Mouse (Mus musculus): ENCODE results near the gene Gm28308. TPM values are rescaled to one million over a fixed set of nuclear protein-coding genes. Genes with fewer than 3 reads are reported as not detected.
A peak's percentile ranks its signal among the peaks of the same experiment; 100 is the strongest.

Gm28308 gene
- polyA plus RNA-seq, 1 experiment from 2014 or later = not detected

- ATAC-seq (ENCODE audit: low FRiP score) = peak; percentile 69
- Histone ChIP-seq H3K36me3 (replicated peaks; ENCODE audit: control insufficient read depth, insufficient read depth) (no peaks in the 10 kb centered on the region), H3K27me3 (ENCODE audit: control insufficient read depth, insufficient read depth, low read length) (peaks cover 77% of the 10 kb centered on the region), H3K9me3 (ENCODE audit: control insufficient read depth, low read length) (no peaks in the 10 kb centered on the region), H3K4me1 (replicated peaks; ENCODE audit: control insufficient read depth, insufficient read depth, low read length) (peaks cover 15% of the 10 kb centered on the region), H3K27ac (peak overlapping the region; percentile 100), H3K4me3 (replicated peaks; ENCODE audit: low read length) (peak overlapping the region; percentile 71), H3K4me2 (replicated peaks) (peak overlapping the region; percentile 81), H3K9ac (peak overlapping the region; percentile 99)
- WGBS = 0% methylated on average over 10 of the region's 35 CpGs
- DNase-seq (ENCODE audit: low spot score) = no peak
Observed at GRCm38 (mm10) chr6:52175864-52176263, 37.3 kb downstream of the Gm28308 start.

- peaks cover 22% of the 10 kb centered on the region for H3K4me1 ChIP-seq (replicated peaks; ENCODE audit: control insufficient read depth, insufficient read depth, low read length)
- peak overlapping the region; percentile 100 for H3K27ac ChIP-seq
- H3K9me3 ChIP-seq (ENCODE audit: control insufficient read depth, low read length) = no peaks in the 10 kb centered on the region
- H3K4me2 ChIP-seq (replicated peaks) = peak overlapping the region; percentile 81
- H3K36me3 ChIP-seq (replicated peaks; ENCODE audit: control insufficient read depth, insufficient read depth) = no peaks in the 10 kb centered on the region
- peak overlapping the region; percentile 71 for H3K4me3 ChIP-seq (replicated peaks; ENCODE audit: low read length)
- peak overlapping the region; percentile 99 for H3K9ac ChIP-seq
- WGBS = 1% methylated on average over 41 of the region's 41 CpGs
- ATAC-seq (ENCODE audit: low FRiP score) = peak; percentile 1; the same call in 1 of the 2 replicates
- peaks cover 78% of the 10 kb centered on the region for H3K27me3 ChIP-seq (ENCODE audit: control insufficient read depth, insufficient read depth, low read length)
- no peak for DNase-seq (ENCODE audit: low spot score)
Observed at GRCm38 (mm10) chr6:52174968-52175751, 38.0 kb downstream of the Gm28308 start.

GRCm38 (mm10) chr6:52173648-52174047 lies 39.5 kb downstream of the Gm28308 start:
- Histone ChIP-seq H3K4me1 (replicated peaks; ENCODE audit: control insufficient read depth, insufficient read depth, low read length) (peaks cover 26% of the 10 kb centered on the region), H3K27ac (peak overlapping the region; percentile 100), H3K36me3 (replicated peaks; ENCODE audit: control insufficient read depth, insufficient read depth) (no peaks in the 10 kb centered on the region), H3K9me3 (ENCODE audit: control insufficient read depth, low read length) (no peaks in the 10 kb centered on the region), H3K9ac (peak overlapping the region; percentile 99), H3K27me3 (ENCODE audit: control insufficient read depth, insufficient read depth, low read length) (peaks cover 73% of the 10 kb centered on the region), H3K4me3 (replicated peaks; ENCODE audit: low read length) (peak overlapping the region; percentile 71), H3K4me2 (replicated peaks) (peak overlapping the region; percentile 81)
- no peak for ATAC-seq (ENCODE audit: low FRiP score)
- DNase-seq (ENCODE audit: low spot score) = no peak
- WGBS = 4% methylated on average over 4 of the region's 4 CpGs

- Histone ChIP-seq H3K4me3 (replicated peaks; ENCODE audit: low read length) (peak overlapping the region; percentile 71), H3K27ac (peak overlapping the region; percentile 100), H3K36me3 (replicated peaks; ENCODE audit: control insufficient read depth, insufficient read depth) (no peaks in the 10 kb centered on the region), H3K27me3 (ENCODE audit: control insufficient read depth, insufficient read depth, low read length) (peaks cover 66% of the 10 kb centered on the region), H3K4me1 (replicated peaks; ENCODE audit: control insufficient read depth, insufficient read depth, low read length) (peaks cover 26% of the 10 kb centered on the region), H3K9me3 (ENCODE audit: control insufficient read depth, low read length) (no peaks in the 10 kb centered on the region), H3K9ac (peak overlapping the region; percentile 99), H3K4me2 (replicated peaks) (peak overlapping the region; percentile 81)
- ATAC-seq (ENCODE audit: low FRiP score) (peak; percentile 88), DNase-seq (ENCODE audit: low spot score) (peak; percentile 86)
- under 1% methylated on average over 35 of the region's 35 CpGs for WGBS
Observed at GRCm38 (mm10) chr6:52172501-52172900, 40.6 kb downstream of the Gm28308 start.

- H3K4me2 ChIP-seq (replicated peaks) = peak overlapping the region; percentile 81
- no peak for ATAC-seq (ENCODE audit: low FRiP score)
- peak overlapping the region; percentile 100 for H3K27ac ChIP-seq
- peaks cover 26% of the 10 kb centered on the region for H3K4me1 ChIP-seq (replicated peaks; ENCODE audit: control insufficient read depth, insufficient read depth, low read length)
- peaks cover 61% of the 10 kb centered on the region for H3K27me3 ChIP-seq (ENCODE audit: control insufficient read depth, insufficient read depth, low read length)
- H3K9me3 ChIP-seq (ENCODE audit: control insufficient read depth, low read length) = no peaks in the 10 kb centered on the region
- no peaks in the 10 kb centered on the region for H3K36me3 ChIP-seq (replicated peaks; ENCODE audit: control insufficient read depth, insufficient read depth)
- H3K4me3 ChIP-seq (replicated peaks; ENCODE audit: low read length) = peak overlapping the region; percentile 71
- WGBS = 2% methylated on average over 7 of the region's 7 CpGs
- no peak for DNase-seq (ENCODE audit: low spot score)
- H3K9ac ChIP-seq = peak overlapping the region; percentile 99
Observed at GRCm38 (mm10) chr6:52171938-52172337, 41.2 kb downstream of the Gm28308 start.

GRCm38 (mm10) chr6:52171331-52171730 lies 41.8 kb downstream of the Gm28308 start:
- H3K4me2 ChIP-seq (replicated peaks) = peak overlapping the region; percentile 81
- peaks cover 26% of the 10 kb centered on the region for H3K4me1 ChIP-seq (replicated peaks; ENCODE audit: control insufficient read depth, insufficient read depth, low read length)
- WGBS = 3% methylated on average over 4 of the region's 4 CpGs

GRCm38 (mm10) chr6:52170898-52171223 lies 42.3 kb downstream of the Gm28308 start:
- H3K4me2 ChIP-seq (replicated peaks) = peak overlapping the region; percentile 81
- peaks cover 26% of the 10 kb centered on the region for H3K4me1 ChIP-seq (replicated peaks; ENCODE audit: control insufficient read depth, insufficient read depth, low read length)
- DNase-seq (ENCODE audit: low spot score) (no peak), ATAC-seq (ENCODE audit: low FRiP score) (no peak)
- H3K9me3 ChIP-seq (ENCODE audit: control insufficient read depth, low read length) = no peaks in the 10 kb centered on the region
- peaks cover 62% of the 10 kb centered on the region for H3K27me3 ChIP-seq (ENCODE audit: control insufficient read depth, insufficient read depth, low read length)
- H3K27ac ChIP-seq = peak overlapping the region; percentile 100
- peak overlapping the region; percentile 71 for H3K4me3 ChIP-seq (replicated peaks; ENCODE audit: low read length)
- peak overlapping the region; percentile 99 for H3K9ac ChIP-seq
- H3K36me3 ChIP-seq (replicated peaks; ENCODE audit: control insufficient read depth, insufficient read depth) = no peaks in the 10 kb centered on the region
- 6% methylated on average over 5 of the region's 5 CpGs for WGBS

More at GRCm38 (mm10) chr6:52171331-52171730, 41.8 kb downstream of the Gm28308 start:
- DNase-seq (ENCODE audit: low spot score) (no peak), ATAC-seq (ENCODE audit: low FRiP score) (no peak)
- Histone ChIP-seq H3K9ac (peak overlapping the region; percentile 99), H3K4me3 (replicated peaks; ENCODE audit: low read length) (peak overlapping the region; percentile 71), H3K27me3 (ENCODE audit: control insufficient read depth, insufficient read depth, low read length) (peaks cover 62% of the 10 kb centered on the region), H3K9me3 (ENCODE audit: control insufficient read depth, low read length) (no peaks in the 10 kb centered on the region), H3K27ac (peak overlapping the region; percentile 100), H3K36me3 (replicated peaks; ENCODE audit: control insufficient read depth, insufficient read depth) (no peaks in the 10 kb centered on the region)

- 0 out of 2 replicates have a peak, but pooled peaks have one; percentile 6 for ATAC-seq (ENCODE audit: low FRiP score)
- peak overlapping the region; percentile 71 for H3K4me3 ChIP-seq (replicated peaks; ENCODE audit: low read length)
- no peaks in the 10 kb centered on the region for H3K36me3 ChIP-seq (replicated peaks; ENCODE audit: control insufficient read depth, insufficient read depth)
- no peaks in the 10 kb centered on the region for H3K9me3 ChIP-seq (ENCODE audit: control insufficient read depth, low read length)
- peak overlapping the region; percentile 99 for H3K9ac ChIP-seq
- H3K4me2 ChIP-seq (replicated peaks) = peak overlapping the region; percentile 81
- peak overlapping the region; percentile 100 for H3K27ac ChIP-seq
- no peak for DNase-seq (ENCODE audit: low spot score)
- H3K27me3 ChIP-seq (ENCODE audit: control insufficient read depth, insufficient read depth, low read length) = peaks cover 64% of the 10 kb centered on the region
- H3K4me1 ChIP-seq (replicated peaks; ENCODE audit: control insufficient read depth, insufficient read depth, low read length) = peaks cover 26% of the 10 kb centered on the region
- 2% methylated on average over 39 of the region's 40 CpGs for WGBS
Observed at GRCm38 (mm10) chr6:52170166-52170897, 42.8 kb downstream of the Gm28308 start.

- peaks cover 60% of the 10 kb centered on the region for H3K27me3 ChIP-seq (ENCODE audit: control insufficient read depth, insufficient read depth, low read length)
Observed at GRCm38 (mm10) chr6:52169499-52170165, 43.5 kb downstream of the Gm28308 start.

More at GRCm38 (mm10) chr6:52169499-52170165, 43.5 kb downstream of the Gm28308 start:
- 5% methylated on average over 16 of the region's 16 CpGs for WGBS
- peaks cover 26% of the 10 kb centered on the region for H3K4me1 ChIP-seq (replicated peaks; ENCODE audit: control insufficient read depth, insufficient read depth, low read length)
- no peak for DNase-seq (ENCODE audit: low spot score)
- H3K4me3 ChIP-seq (replicated peaks; ENCODE audit: low read length) = peak overlapping the region; percentile 71
- H3K36me3 ChIP-seq (replicated peaks; ENCODE audit: control insufficient read depth, insufficient read depth) = no peaks in the 10 kb centered on the region
- no peak for ATAC-seq (ENCODE audit: low FRiP score)
- peak overlapping the region; percentile 99 for H3K9ac ChIP-seq
- peak overlapping the region; percentile 81 for H3K4me2 ChIP-seq (replicated peaks)
- peak overlapping the region; percentile 100 for H3K27ac ChIP-seq
- H3K9me3 ChIP-seq (ENCODE audit: control insufficient read depth, low read length) = no peaks in the 10 kb centered on the region
